Mouse (Mus musculus) heart, adult 2 months (tissue): ENCODE data around the gene Gdf15. TPM values are rescaled to one million over a fixed set of nuclear protein-coding genes. Genes with fewer than 3 reads are reported as not detected.

Experiments
- DNase-seq, 2 experiments: peaks; one replicate each; pipeline ENCODE4 v3.0.0; 2021
- H3K27ac ChIP-seq: fragments of 200-600 bp; 2 replicates; pipeline ENCODE4 v1.8.1; 2022
- H3K27me3 ChIP-seq: fragments of 200-500 bp; 2 replicates; pipeline ENCODE4 v1.6.1; 2012; ENCODE audit warnings: mild to moderate bottlenecking, low read length, inconsistent platforms, mixed read lengths; ENCODE audit not compliant: control insufficient read depth, insufficient read depth
- H3K36me3 ChIP-seq: fragments of 200-500 bp; 2 replicates; pipeline ENCODE4 v1.6.1; 2012; ENCODE audit warnings: low read length, inconsistent platforms; ENCODE audit not compliant: control insufficient read depth, insufficient read depth
- H3K4me1 ChIP-seq: fragments of 200-500 bp; 2 replicates; pipeline ENCODE4 v1.6.1; 2011; ENCODE audit warnings: low read length; ENCODE audit not compliant: control insufficient read depth, insufficient read depth
- H3K4me3 ChIP-seq: fragments of 200-600 bp; 2 replicates; pipeline ENCODE4 v1.8.1; 2022
- H3K79me2 ChIP-seq: fragments of 200-500 bp; replicated peaks from 2 replicates; pipeline ENCODE4 v1.6.1; 2012; ENCODE audit warnings: mild to moderate bottlenecking, inconsistent platforms, low read length, moderate library complexity, mixed read lengths; ENCODE audit not compliant: control insufficient read depth, insufficient read depth
- H3K9ac ChIP-seq: fragments of 200-500 bp; 2 replicates; pipeline ENCODE4 v1.6.1; 2012; ENCODE audit warnings: low read depth, mild to moderate bottlenecking, control low read depth, inconsistent platforms, low read length, mixed read lengths
- CTCF ChIP-seq: fragments of 200-600 bp; IDR thresholded peaks from 2 replicates; pipeline ENCODE4 v1.8.1; 2022; ENCODE audit warnings: antibody characterized with exemption, mild to moderate bottlenecking, moderate library complexity
- EP300 ChIP-seq: fragments of 200-500 bp; IDR thresholded peaks from 2 replicates; pipeline ENCODE4 v1.6.1; 2011; ENCODE audit warnings: low read depth, low read length, control low read depth; ENCODE audit not compliant: insufficient read depth
- POLR2A ChIP-seq: fragments of 200-500 bp; IDR thresholded peaks from 2 replicates; pipeline ENCODE4 v1.6.1; 2011; ENCODE audit warnings: mild to moderate bottlenecking, low read depth, low read length, control low read depth; ENCODE audit not compliant: insufficient read depth
- WGBS: fragments of 180-500 bp; shearing (Covaris S2); methylation state at CpG from one replicate; pipeline ENCODE4 v1.1.7; 2018; 5-methylcytosine and 5-hydroxymethylcytosine counted together
- intact Hi-C: fragments of 180-260 bp; cut with DNase I; formaldehyde crosslinking; loops from one replicate; pipeline ENCODE4 v1.15.1; 2025
- polyA plus RNA-seq: library from polyadenylated mRNA; depleted of rRNA; stranded (reverse); fragments of >200 nt; gene quantifications from 2 replicates; pipeline ENCODE4 v1.2.3, GENCODE M21; 2012
- total RNA-seq, 2 experiments: library from RNA; stranded (reverse); gene quantifications; 2 replicates each; pipeline ENCODE4 v1.2.3; 2021

The Gdf15 gene
- total and polyA plus RNA-seq, 3 experiments = 1.1 to 3.8 (median 2.0) TPM

DNA sequence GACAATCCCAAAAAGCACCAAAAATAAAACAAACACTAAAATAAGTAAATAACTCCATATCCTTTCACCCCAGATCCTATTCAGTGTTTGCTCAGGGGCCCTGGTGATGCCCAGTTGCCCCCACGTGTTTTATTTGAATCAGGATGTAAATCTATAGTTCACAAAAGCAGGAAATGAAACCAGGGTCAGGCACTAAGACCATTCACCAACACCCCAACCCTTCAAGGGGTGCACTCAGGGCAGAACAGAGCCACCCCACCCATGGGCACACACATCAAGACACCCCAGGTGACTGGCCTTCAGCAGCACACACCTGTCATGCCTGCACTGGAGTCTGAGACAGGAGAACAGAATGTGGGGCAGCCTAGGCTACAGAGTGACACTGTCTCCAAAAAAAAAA lies 21.9 kb upstream of the Gdf15 start:
- H3K79me2 ChIP-seq = no peaks in the 10 kb centered on the region
- H3K36me3 ChIP-seq = peaks cover 5% of the 10 kb centered on the region
- H3K4me3 ChIP-seq = no peak overlapping the region
- TF ChIP-seq CTCF (no peak), POLR2A (no peak), EP300 (no peak)
- 52% methylated on average over 1 of the region's 1 CpGs for WGBS
- H3K27me3 ChIP-seq = no peaks in the 10 kb centered on the region
- H3K4me1 ChIP-seq = peaks cover 12% of the 10 kb centered on the region
- H3K27ac ChIP-seq = no peak overlapping the region
- no peak overlapping the region for H3K9ac ChIP-seq
- DNase-seq = peak in 1 of 2 experiments; percentile 8
- intact Hi-C loops = no loop called here

DNA sequence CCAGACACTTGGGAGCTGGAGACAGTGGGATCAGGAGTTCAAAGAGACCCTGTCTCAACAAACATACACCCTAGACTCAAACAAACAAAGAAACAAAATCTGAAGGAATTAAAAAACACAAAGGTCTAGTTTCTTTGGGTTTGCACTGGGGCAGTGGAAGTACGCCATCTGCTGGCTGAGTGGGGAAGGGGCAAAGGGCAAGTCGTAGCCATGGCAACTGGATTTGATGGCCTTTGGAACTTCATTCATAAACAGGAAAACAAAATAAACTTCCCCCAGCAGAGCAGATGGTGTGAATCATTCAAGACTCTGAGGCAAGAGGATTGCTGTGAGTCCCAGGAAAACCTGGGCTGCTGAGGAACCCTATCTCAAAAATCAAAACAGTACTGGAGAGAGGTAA lies 21.0 kb upstream of the Gdf15 start:
- peaks cover 5% of the 10 kb centered on the region for H3K36me3 ChIP-seq
- peaks cover 13% of the 10 kb centered on the region for H3K4me1 ChIP-seq
- intact Hi-C loops = loop anchor here (1.0 kb wide), 2 partner anchors 24 to 41 kb away; no protein-coding TSS in a partner anchor
- peak; percentile 59 to 74 for DNase-seq
- no peak overlapping the region for H3K9ac ChIP-seq
- no peaks in the 10 kb centered on the region for H3K27me3 ChIP-seq
- TF ChIP-seq POLR2A = 0 out of 2 replicates have a peak, but pooled peaks have one; percentile 8
- TF ChIP-seq EP300 = peak; percentile 69; the same call in 1 of the 2 replicates
- TF ChIP-seq CTCF = peak; percentile 93
- WGBS = 61% methylated on average over 2 of the region's 2 CpGs
- no peak overlapping the region for H3K27ac ChIP-seq
- no peaks in the 10 kb centered on the region for H3K79me2 ChIP-seq
- no peak overlapping the region for H3K4me3 ChIP-seq

- Histone ChIP-seq H3K79me2 (no peaks in the 10 kb centered on the region), H3K27me3 (no peaks in the 10 kb centered on the region), H3K9ac (no peak overlapping the region), H3K36me3 (peaks cover 5% of the 10 kb centered on the region), H3K4me3 (no peak overlapping the region), H3K27ac (no peak overlapping the region; the same call in none of the 2 replicates), H3K4me1 (peaks cover 32% of the 10 kb centered on the region)
- 96% methylated on average over 17 of the region's 17 CpGs for WGBS
- TF ChIP-seq CTCF (0 out of 2 replicates have a peak, but pooled peaks have one; percentile 12), EP300 (no peak)
- no peak for DNase-seq
- intact Hi-C loops = no loop called here
These were observed 18.1 kb upstream of the Gdf15 start for GRCm38 (mm10) chr8:70650351-70650750.

GRCm38 (mm10) chr8:70649324-70649723 lies 17.1 kb upstream of the Gdf15 start:
- TF ChIP-seq POLR2A (peak; percentile 55), CTCF (no peak), EP300 (peak; percentile 98)
- no peak overlapping the region for H3K9ac ChIP-seq

DNA sequence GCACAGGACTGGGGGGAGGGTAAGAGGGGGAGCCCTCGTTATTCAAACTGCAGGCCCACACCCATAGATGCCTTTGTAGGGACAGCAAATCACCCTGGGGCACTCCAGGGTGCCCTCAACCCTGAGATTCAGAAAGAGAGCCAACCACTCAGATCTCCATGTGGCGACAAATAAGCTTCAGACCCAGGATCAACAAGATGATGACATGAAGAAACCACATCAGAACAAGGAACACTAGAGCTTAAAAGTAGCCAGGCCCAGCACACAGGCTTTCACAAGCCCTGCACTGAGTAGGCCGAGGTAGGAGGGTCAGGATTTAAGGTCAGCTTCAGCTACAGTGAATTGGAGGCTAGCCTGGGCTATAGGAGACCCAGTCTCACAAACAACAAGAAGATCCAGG lies 16.7 kb upstream of the Gdf15 start:
- H3K4me3 ChIP-seq = no peak overlapping the region
- TF ChIP-seq POLR2A (no peak), CTCF (no peak), EP300 (no peak)
- intact Hi-C loops = no loop called here
- peaks cover 5% of the 10 kb centered on the region for H3K36me3 ChIP-seq
- peaks cover 35% of the 10 kb centered on the region for H3K4me1 ChIP-seq
- no peaks in the 10 kb centered on the region for H3K27me3 ChIP-seq
- H3K9ac ChIP-seq = no peak overlapping the region
- no peak for DNase-seq
- no peaks in the 10 kb centered on the region for H3K79me2 ChIP-seq
- peak overlapping the region; percentile 74 for H3K27ac ChIP-seq
- WGBS = 51% methylated on average over 3 of the region's 3 CpGs

More at GRCm38 (mm10) chr8:70649324-70649723, 17.1 kb upstream of the Gdf15 start:
- intact Hi-C loops = no loop called here
- H3K36me3 ChIP-seq = peaks cover 5% of the 10 kb centered on the region
- WGBS = 6% methylated on average over 4 of the region's 4 CpGs
- H3K4me3 ChIP-seq = no peak overlapping the region
- H3K27ac ChIP-seq = peak overlapping the region; percentile 74
- peak; percentile 85 to 90 for DNase-seq
- H3K79me2 ChIP-seq = no peaks in the 10 kb centered on the region
- H3K27me3 ChIP-seq = no peaks in the 10 kb centered on the region
- peaks cover 35% of the 10 kb centered on the region for H3K4me1 ChIP-seq

DNA sequence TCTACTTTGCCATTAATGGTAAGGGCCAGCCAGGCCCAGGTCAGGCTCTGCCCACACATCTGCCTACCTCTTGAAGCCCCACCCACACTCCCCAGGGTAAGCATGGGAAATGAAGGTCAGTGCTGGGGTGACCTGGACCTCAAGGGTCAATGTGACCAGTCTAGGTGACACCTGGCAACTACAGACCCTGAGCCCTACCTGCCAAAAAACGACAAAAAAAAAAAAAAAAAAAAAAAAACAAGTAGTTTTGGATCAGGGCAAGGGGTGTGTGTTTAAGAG lies 15.8 kb upstream of the Gdf15 start:
- H3K27me3 ChIP-seq = no peaks in the 10 kb centered on the region
- no peak overlapping the region for H3K4me3 ChIP-seq
- peaks cover 35% of the 10 kb centered on the region for H3K4me1 ChIP-seq
- intact Hi-C loops = no loop called here
- no peak for DNase-seq
- no peak for TF ChIP-seq POLR2A
- TF ChIP-seq EP300 = no peak
- no peak for TF ChIP-seq CTCF
- H3K36me3 ChIP-seq = peaks cover 5% of the 10 kb centered on the region
- 45% methylated on average over 1 of the region's 1 CpGs for WGBS
- no peaks in the 10 kb centered on the region for H3K79me2 ChIP-seq
- H3K27ac ChIP-seq = peak overlapping the region; percentile 74
- no peak overlapping the region for H3K9ac ChIP-seq
